Mouse (Mus musculus) lung, adult 2 months (tissue): ENCODE measurements at regions not wholly inside any gene's neighbourhood (a gene's known extent, or its start where the extent isn't known, plus 50 kb on each side); places are given as distances from the start of the nearest gene placed in this dataset.

Source experiments
- DNase-seq: peaks from one replicate; pipeline ENCODE4 v3.0.0; 2022
- H3K4me1 ChIP-seq: fragments of 200-500 bp; 2 replicates; pipeline ENCODE4 v1.6.1; 2011; ENCODE audit warnings: low read length; ENCODE audit not compliant: control insufficient read depth, insufficient read depth
- H3K4me3 ChIP-seq: fragments of 200-500 bp; replicated peaks from 2 replicates; pipeline ENCODE3; 2011; ENCODE audit warnings: low read depth, mild to moderate bottlenecking, control low read depth, low read length; ENCODE audit errors: extremely low read depth
- CTCF ChIP-seq: fragments of 200-500 bp; IDR thresholded peaks from 2 replicates; pipeline ENCODE4 v1.5.1; 2011; ENCODE audit warnings: mild to moderate bottlenecking, low read length, control low read depth; ENCODE audit not compliant: insufficient read depth
- POLR2A ChIP-seq: fragments of 200-500 bp; IDR thresholded peaks from 2 replicates; pipeline ENCODE4 v1.6.1; 2011; ENCODE audit warnings: low read depth, mild to moderate bottlenecking, control low read depth, low read length, borderline replicate concordance; ENCODE audit errors: extremely low read depth
- WGBS: fragments of 180-500 bp; shearing (Covaris S2); methylation state at CpG from one replicate; pipeline ENCODE4 v1.1.7; 2018; 5-methylcytosine and 5-hydroxymethylcytosine counted together

GRCm38 (mm10) chr9:69662394-69662793, 98.3 kb downstream of the Foxb1 start:
- no peak for TF ChIP-seq POLR2A
- TF ChIP-seq CTCF, result 0 out of 2 replicates have a peak, but pooled peaks have one; percentile 29

GRCm38 (mm10) chr9:69658276-69658675, 102.5 kb downstream of the Foxb1 start:
- H3K4me1 ChIP-seq, result no peaks in the 10 kb centered on the region
- no peak for DNase-seq
- H3K4me3 ChIP-seq, result no peak overlapping the region
- 94% methylated on average over 4 of the region's 4 CpGs for WGBS
- no peak for TF ChIP-seq POLR2A
- TF ChIP-seq CTCF, result no peak

More at GRCm38 (mm10) chr9:69662394-69662793, 98.3 kb downstream of the Foxb1 start:
- no peak overlapping the region for H3K4me3 ChIP-seq
- no peaks in the 10 kb centered on the region for H3K4me1 ChIP-seq
- DNase-seq, result no peak
- WGBS, result 30% methylated on average over 5 of the region's 5 CpGs

GRCm38 (mm10) chr9:69656053-69656452, 104.7 kb downstream of the Foxb1 start:
- no peak overlapping the region for H3K4me3 ChIP-seq
- no peak for DNase-seq
- no peak for TF ChIP-seq POLR2A
- no peak for TF ChIP-seq CTCF
- no peaks in the 10 kb centered on the region for H3K4me1 ChIP-seq
- WGBS, result 51% methylated on average over 6 of the region's 6 CpGs

- Histone ChIP-seq H3K4me1 (no peaks in the 10 kb centered on the region), H3K4me3 (no peak overlapping the region)
- WGBS, result 36% methylated on average over 4 of the region's 4 CpGs
- TF ChIP-seq CTCF, result no peak
- no peak for TF ChIP-seq POLR2A
- no peak for DNase-seq
Measured at GRCm38 (mm10) chr9:69652106-69652505, 108.6 kb downstream of the Foxb1 start.

GRCm38 (mm10) chr9:69651608-69652007, 109.1 kb downstream of the Foxb1 start:
- Histone ChIP-seq H3K4me3 (no peak overlapping the region), H3K4me1 (no peaks in the 10 kb centered on the region)
- WGBS, result 60% methylated on average over 8 of the region's 8 CpGs
- DNase-seq, result no peak
- TF ChIP-seq POLR2A (no peak), CTCF (no peak)

GRCm38 (mm10) chr9:69642591-69642990, 118.1 kb downstream of the Foxb1 start:
- H3K4me1 ChIP-seq, result no peaks in the 10 kb centered on the region
- DNase-seq, result no peak
- 70% methylated on average over 5 of the region's 5 CpGs for WGBS
- no peak overlapping the region for H3K4me3 ChIP-seq
- TF ChIP-seq CTCF, result no peak
- TF ChIP-seq POLR2A, result no peak

GRCm38 (mm10) chr9:69623312-69623711, 137.4 kb downstream of the Foxb1 start:
- no peak overlapping the region for H3K4me3 ChIP-seq
- no peaks in the 10 kb centered on the region for H3K4me1 ChIP-seq
- 15% methylated on average over 7 of the region's 7 CpGs for WGBS
- DNase-seq, result peak; percentile 63
- TF ChIP-seq CTCF (peak; percentile 83), POLR2A (no peak)

- TF ChIP-seq POLR2A (no peak), CTCF (no peak)
- WGBS, result 65% methylated on average over 3 of the region's 3 CpGs
- DNase-seq, result no peak
- Histone ChIP-seq H3K4me1 (no peaks in the 10 kb centered on the region), H3K4me3 (no peak overlapping the region)
Measured at GRCm38 (mm10) chr9:69621006-69621405, 139.7 kb downstream of the Foxb1 start.

GRCm38 (mm10) chr9:69617328-69617727, 143.4 kb downstream of the Foxb1 start:
- Histone ChIP-seq H3K4me1 (no peaks in the 10 kb centered on the region), H3K4me3 (no peak overlapping the region)
- no peak for DNase-seq
- TF ChIP-seq POLR2A (no peak), CTCF (no peak)
- whole genome bisulfite sequencing, result 73% methylated on average over 2 of the region's 2 CpGs

GRCm38 (mm10) chr9:69597472-69597871, 144.1 kb downstream of the Anxa2 start:
- TF ChIP-seq POLR2A (no peak), CTCF (no peak)
- 52% methylated on average over 8 of the region's 8 CpGs for WGBS
- no peak for DNase-seq
- H3K4me3 ChIP-seq, result no peak overlapping the region
- H3K4me1 ChIP-seq, result no peaks in the 10 kb centered on the region
